Mouse (Mus musculus): Measurements from ENCODE around the gene Ofd1. TPM values are rescaled to one million over a fixed set of nuclear protein-coding genes. Genes with fewer than 3 reads are reported as not detected.

Ofd1 gene
- polyA plus RNA-seq (2014; fragmentation: Nextera tagmentation; extraction: Ambion mirVana) = 7.3 and 9.7 TPM in 2 replicates

GRCm38 (mm10) chrX:166440616-166441063, at the start of gene Ofd1:
TSS of gene Ofd1 (minus strand) at chrX:166440704.
- H3K36me3 ChIP-seq (ENCODE audit: control insufficient read depth, insufficient read depth, low read length) = no peaks in the 10 kb centered on the region
- H3K9me3 ChIP-seq (ENCODE audit: control insufficient read depth, low read length) = no peaks in the 10 kb centered on the region
- peak within 1 kb of the TSS; percentile 52 for H3K4me2 ChIP-seq (replicated peaks; ENCODE audit: low read depth, low read length)
- WGBS = 22% methylated on average over 44 of the region's 44 CpGs
- 0 out of 2 replicates have a peak, but pooled peaks cover 2% of the 10 kb centered on the region for H3K27me3 ChIP-seq (ENCODE audit: control insufficient read depth, insufficient read depth, low read length)
- peak; percentile 100 for ATAC-seq (ENCODE audit: low FRiP score, low TSS enrichment)
- H3K9ac ChIP-seq (ENCODE audit: low read depth, low read length) = peak within 1 kb of the TSS; percentile 76
- H3K4me3 ChIP-seq (ENCODE audit: low read length) = peak within 1 kb of the TSS; percentile 54
- H3K4me1 ChIP-seq (ENCODE audit: control insufficient read depth, insufficient read depth, low read length) = no peaks in the 10 kb centered on the region
- peak within 1 kb of the TSS; percentile 73 for H3K27ac ChIP-seq (ENCODE audit: low read depth, low read length)

- peak within 1 kb of the TSS; percentile 82; the same call in 1 of the 2 replicates for H3K27ac ChIP-seq (ENCODE audit: low read depth, low read length)
Measured at GRCm38 (mm10) chrX:166479365-166479983, 39.0 kb upstream of the Ofd1 start, which contains the start of gene Rab9. TSS of gene Rab9 (minus strand) at chrX:166479867.

GRCm38 (mm10) chrX:166478631-166479364, 38.3 kb upstream of the Ofd1 start:
- H3K27me3 ChIP-seq (ENCODE audit: control insufficient read depth, insufficient read depth, low read length) = no peaks in the 10 kb centered on the region
- peak; percentile 4; the same call in 1 of the 2 replicates for ATAC-seq (ENCODE audit: low FRiP score, low TSS enrichment)

More at GRCm38 (mm10) chrX:166479365-166479983, 39.0 kb upstream of the Ofd1 start, which contains the start of gene Rab9:
- peak; percentile 99 for ATAC-seq (ENCODE audit: low FRiP score, low TSS enrichment)
- 21% methylated on average over 40 of the region's 41 CpGs for WGBS
- H3K9me3 ChIP-seq (ENCODE audit: control insufficient read depth, low read length) = no peaks in the 10 kb centered on the region
- peak within 1 kb of the TSS; percentile 66 for H3K9ac ChIP-seq (ENCODE audit: low read depth, low read length)
- H3K4me3 ChIP-seq (ENCODE audit: low read length) = peak within 1 kb of the TSS; percentile 61
- no peaks in the 10 kb centered on the region for H3K36me3 ChIP-seq (ENCODE audit: control insufficient read depth, insufficient read depth, low read length)
- H3K27me3 ChIP-seq (ENCODE audit: control insufficient read depth, insufficient read depth, low read length) = no peaks in the 10 kb centered on the region
- H3K4me1 ChIP-seq (ENCODE audit: control insufficient read depth, insufficient read depth, low read length) = no peaks in the 10 kb centered on the region
- peak within 1 kb of the TSS; percentile 45 for H3K4me2 ChIP-seq (replicated peaks; ENCODE audit: low read depth, low read length)

GRCm38 (mm10) chrX:166477393-166477792, 36.9 kb upstream of the Ofd1 start:
- no peaks in the 10 kb centered on the region for H3K27me3 ChIP-seq (ENCODE audit: control insufficient read depth, insufficient read depth, low read length)
- H3K9ac ChIP-seq (ENCODE audit: low read depth, low read length) = no peak overlapping the region
- 59% methylated on average over 6 of the region's 6 CpGs for WGBS
- peak overlapping the region; percentile 33 for H3K4me2 ChIP-seq (replicated peaks; ENCODE audit: low read depth, low read length)
- no peaks in the 10 kb centered on the region for H3K9me3 ChIP-seq (ENCODE audit: control insufficient read depth, low read length)
- ATAC-seq (ENCODE audit: low FRiP score, low TSS enrichment) = no peak
- no peak overlapping the region for H3K27ac ChIP-seq (ENCODE audit: low read depth, low read length)
- H3K36me3 ChIP-seq (ENCODE audit: control insufficient read depth, insufficient read depth, low read length) = no peaks in the 10 kb centered on the region
- no peaks in the 10 kb centered on the region for H3K4me1 ChIP-seq (ENCODE audit: control insufficient read depth, insufficient read depth, low read length)
- H3K4me3 ChIP-seq (ENCODE audit: low read length) = peak overlapping the region; percentile 12; the same call in 1 of the 2 replicates

More at GRCm38 (mm10) chrX:166478631-166479364, 38.3 kb upstream of the Ofd1 start:
- Histone ChIP-seq H3K36me3 (ENCODE audit: control insufficient read depth, insufficient read depth, low read length) (no peaks in the 10 kb centered on the region), H3K27ac (ENCODE audit: low read depth, low read length) (peak overlapping the region; percentile 82; the same call in 1 of the 2 replicates), H3K4me3 (ENCODE audit: low read length) (peak overlapping the region; percentile 61), H3K9me3 (ENCODE audit: control insufficient read depth, low read length) (no peaks in the 10 kb centered on the region), H3K9ac (ENCODE audit: low read depth, low read length) (peak overlapping the region; percentile 66), H3K4me1 (ENCODE audit: control insufficient read depth, insufficient read depth, low read length) (no peaks in the 10 kb centered on the region), H3K4me2 (replicated peaks; ENCODE audit: low read depth, low read length) (peak overlapping the region; percentile 45)
- WGBS = 25% methylated on average over 28 of the region's 28 CpGs

- 83% methylated on average over 6 of the region's 6 CpGs for WGBS
Measured at GRCm38 (mm10) chrX:166472612-166473011, 32.1 kb upstream of the Ofd1 start.

GRCm38 (mm10) chrX:166468321-166468720, 27.8 kb upstream of the Ofd1 start:
- no peak for ATAC-seq (ENCODE audit: low FRiP score, low TSS enrichment)
- Histone ChIP-seq H3K27ac (ENCODE audit: low read depth, low read length) (no peak overlapping the region), H3K27me3 (ENCODE audit: control insufficient read depth, insufficient read depth, low read length) (no peaks in the 10 kb centered on the region), H3K9me3 (ENCODE audit: control insufficient read depth, low read length) (no peaks in the 10 kb centered on the region), H3K4me2 (replicated peaks; ENCODE audit: low read depth, low read length) (no peak overlapping the region), H3K4me3 (ENCODE audit: low read length) (no peak overlapping the region), H3K4me1 (ENCODE audit: control insufficient read depth, insufficient read depth, low read length) (no peaks in the 10 kb centered on the region), H3K9ac (ENCODE audit: low read depth, low read length) (no peak overlapping the region), H3K36me3 (ENCODE audit: control insufficient read depth, insufficient read depth, low read length) (no peaks in the 10 kb centered on the region; the same call in 1 of the 2 replicates)
- 92% methylated on average over 7 of the region's 7 CpGs for WGBS

More at GRCm38 (mm10) chrX:166472612-166473011, 32.1 kb upstream of the Ofd1 start:
- Histone ChIP-seq H3K4me1 (ENCODE audit: control insufficient read depth, insufficient read depth, low read length) (no peaks in the 10 kb centered on the region), H3K9ac (ENCODE audit: low read depth, low read length) (no peak overlapping the region), H3K9me3 (ENCODE audit: control insufficient read depth, low read length) (no peaks in the 10 kb centered on the region), H3K27me3 (ENCODE audit: control insufficient read depth, insufficient read depth, low read length) (no peaks in the 10 kb centered on the region), H3K27ac (ENCODE audit: low read depth, low read length) (no peak overlapping the region), H3K4me2 (replicated peaks; ENCODE audit: low read depth, low read length) (no peak overlapping the region), H3K4me3 (ENCODE audit: low read length) (no peak overlapping the region), H3K36me3 (ENCODE audit: control insufficient read depth, insufficient read depth, low read length) (no peaks in the 10 kb centered on the region)
- ATAC-seq (ENCODE audit: low FRiP score, low TSS enrichment) = no peak

- no peak for ATAC-seq (ENCODE audit: low FRiP score, low TSS enrichment)
- Histone ChIP-seq H3K9ac (ENCODE audit: low read depth, low read length) (no peak overlapping the region), H3K27me3 (ENCODE audit: control insufficient read depth, insufficient read depth, low read length) (no peaks in the 10 kb centered on the region), H3K4me1 (ENCODE audit: control insufficient read depth, insufficient read depth, low read length) (no peaks in the 10 kb centered on the region), H3K4me3 (ENCODE audit: low read length) (no peak overlapping the region), H3K4me2 (replicated peaks; ENCODE audit: low read depth, low read length) (no peak overlapping the region), H3K27ac (ENCODE audit: low read depth, low read length) (no peak overlapping the region), H3K36me3 (ENCODE audit: control insufficient read depth, insufficient read depth, low read length) (peaks cover 4% of the 10 kb centered on the region; the same call in 1 of the 2 replicates), H3K9me3 (ENCODE audit: control insufficient read depth, low read length) (no peaks in the 10 kb centered on the region)
- WGBS = 88% methylated on average over 1 of the region's 1 CpGs
Measured at GRCm38 (mm10) chrX:166455525-166455924, 15.0 kb upstream of the Ofd1 start.

- H3K27me3 ChIP-seq (ENCODE audit: control insufficient read depth, insufficient read depth, low read length) = no peaks in the 10 kb centered on the region
- no peak overlapping the region for H3K4me2 ChIP-seq (replicated peaks; ENCODE audit: low read depth, low read length)
- no peaks in the 10 kb centered on the region for H3K4me1 ChIP-seq (ENCODE audit: control insufficient read depth, insufficient read depth, low read length)
- H3K9me3 ChIP-seq (ENCODE audit: control insufficient read depth, low read length) = no peaks in the 10 kb centered on the region
- H3K36me3 ChIP-seq (ENCODE audit: control insufficient read depth, insufficient read depth, low read length) = peaks cover 4% of the 10 kb centered on the region; the same call in 1 of the 2 replicates
- H3K9ac ChIP-seq (ENCODE audit: low read depth, low read length) = no peak overlapping the region
- no peak overlapping the region for H3K27ac ChIP-seq (ENCODE audit: low read depth, low read length)
- ATAC-seq (ENCODE audit: low FRiP score, low TSS enrichment) = no peak
- 74% methylated on average over 3 of the region's 3 CpGs for WGBS
- no peak overlapping the region for H3K4me3 ChIP-seq (ENCODE audit: low read length)
Measured at GRCm38 (mm10) chrX:166454331-166454730, 13.8 kb upstream of the Ofd1 start.

All from kidney, embryonic 14.5 days (tissue).